Mouse (Mus musculus) heart, adult 11 months (tissue): ENCODE results near the gene Urgcp.

Experiments
- DNase-seq: peaks from one replicate; pipeline ENCODE4 v3.0.0; 2022

The Urgcp gene

GRCm38 (mm10) chr11:5782199-5782944 is 20.2 kb upstream of the Urgcp start:
- DNase-seq = peak; percentile 82

GRCm38 (mm10) chr11:5780035-5780499 is 17.9 kb upstream of the Urgcp start:
- DNase-seq = no peak

GRCm38 (mm10) chr11:5778481-5778880 is 16.3 kb upstream of the Urgcp start:
- DNase-seq = no peak

- no peak for DNase-seq
Observed at GRCm38 (mm10) chr11:5766019-5766418, 3.8 kb upstream of the Urgcp start.

DNA sequence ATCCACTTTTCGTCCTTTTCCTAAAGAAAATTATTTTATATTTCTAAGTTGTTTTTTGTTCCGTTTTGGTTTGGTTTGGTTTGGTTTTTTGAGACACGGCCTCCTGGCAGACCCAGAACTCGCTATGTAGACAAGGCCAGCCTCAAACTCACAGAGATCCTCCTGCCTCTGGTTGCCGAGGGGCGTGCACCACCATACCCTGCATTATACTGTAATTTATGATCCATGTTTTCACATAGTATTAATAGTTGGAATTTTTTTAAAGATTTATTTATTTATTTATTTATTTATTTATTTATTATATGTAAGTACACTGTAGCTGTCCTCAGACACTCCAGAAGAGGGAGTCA is 432 bp upstream of the Urgcp start:
- no peak for DNase-seq

- DNase-seq = no peak
Observed at GRCm38 (mm10) chr11:5753755-5754154, 8.4 kb downstream of the Urgcp start.

DNA sequence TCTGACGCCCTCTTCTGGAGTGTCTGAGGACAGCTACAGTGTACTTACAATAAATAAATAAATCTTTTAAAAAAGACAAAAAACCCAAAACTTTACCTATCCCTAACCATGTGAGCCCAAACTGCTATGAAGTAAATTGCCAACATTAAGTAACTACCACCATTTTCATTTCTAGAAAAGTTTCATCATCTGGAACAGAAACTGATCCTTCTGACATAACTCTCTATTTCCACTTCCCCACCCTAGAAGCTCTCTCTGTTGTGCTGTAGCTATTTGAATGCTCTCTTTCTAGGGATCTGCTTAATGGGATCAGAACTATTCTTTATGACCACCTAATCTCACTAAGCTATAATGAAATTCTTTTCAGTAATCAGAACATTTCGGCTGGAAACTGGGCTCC is 17.2 kb downstream of the Urgcp start:
- no peak for DNase-seq

GRCm38 (mm10) chr11:5742106-5742505 is 20.1 kb downstream of the Urgcp start:
- DNase-seq = no peak

- DNase-seq = peak; percentile 99
Observed at GRCm38 (mm10) chr11:5740965-5741627, 21.1 kb downstream of the Urgcp start.

- DNase-seq = no peak
Observed at GRCm38 (mm10) chr11:5740599-5740964, 21.6 kb downstream of the Urgcp start.

GRCm38 (mm10) chr11:5739846-5740245 is 22.3 kb downstream of the Urgcp start:
- DNase-seq = peak; percentile 89

DNA sequence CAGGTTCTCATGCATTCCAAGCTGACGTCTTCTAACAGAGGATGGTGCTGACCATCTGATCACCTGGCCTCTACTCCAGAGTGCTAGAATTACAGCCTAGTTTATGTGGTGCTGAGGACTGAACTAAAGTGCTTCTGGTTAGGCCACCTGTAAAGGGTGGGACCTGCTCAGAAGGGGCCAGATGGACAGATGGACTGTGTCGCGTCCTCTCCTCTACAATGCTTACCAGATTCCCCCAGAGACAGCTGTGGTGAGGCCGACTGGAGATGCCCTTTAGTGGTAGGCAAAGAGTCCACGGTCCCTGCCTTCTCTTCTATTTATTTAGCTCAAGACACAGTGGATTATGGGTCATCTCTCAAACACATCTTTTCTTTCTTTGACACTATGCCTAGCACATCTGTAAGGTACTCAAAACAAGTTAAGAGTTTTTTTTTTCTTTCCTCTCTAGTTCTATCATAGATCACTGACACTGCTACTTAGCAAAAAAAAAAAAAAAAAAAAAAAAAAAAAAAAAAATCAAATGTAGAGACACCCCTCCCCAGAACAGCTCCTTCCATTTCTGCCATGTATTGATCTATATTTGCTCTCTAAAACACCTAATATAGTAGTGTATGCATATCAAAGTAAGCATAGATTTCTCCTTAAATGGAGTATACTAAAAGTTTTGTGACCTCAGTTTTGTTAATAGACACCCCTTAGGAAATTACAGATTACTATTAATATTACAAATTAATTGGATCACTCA is 23.1 kb downstream of the Urgcp start:
- no peak for DNase-seq

- no peak for DNase-seq
Observed at GRCm38 (mm10) chr11:5737137-5737536, 25.0 kb downstream of the Urgcp start.

GRCm38 (mm10) chr11:5734323-5734722 is 27.9 kb downstream of the Urgcp start:
- DNase-seq = peak; percentile 90

GRCm38 (mm10) chr11:5732401-5732800 is 29.8 kb downstream of the Urgcp start:
- no peak for DNase-seq

GRCm38 (mm10) chr11:5729582-5729981 is 32.6 kb downstream of the Urgcp start:
- peak; percentile 84 for DNase-seq

GRCm38 (mm10) chr11:5718611-5719354 is 43.4 kb downstream of the Urgcp start:
- peak; percentile 58 for DNase-seq

DNA sequence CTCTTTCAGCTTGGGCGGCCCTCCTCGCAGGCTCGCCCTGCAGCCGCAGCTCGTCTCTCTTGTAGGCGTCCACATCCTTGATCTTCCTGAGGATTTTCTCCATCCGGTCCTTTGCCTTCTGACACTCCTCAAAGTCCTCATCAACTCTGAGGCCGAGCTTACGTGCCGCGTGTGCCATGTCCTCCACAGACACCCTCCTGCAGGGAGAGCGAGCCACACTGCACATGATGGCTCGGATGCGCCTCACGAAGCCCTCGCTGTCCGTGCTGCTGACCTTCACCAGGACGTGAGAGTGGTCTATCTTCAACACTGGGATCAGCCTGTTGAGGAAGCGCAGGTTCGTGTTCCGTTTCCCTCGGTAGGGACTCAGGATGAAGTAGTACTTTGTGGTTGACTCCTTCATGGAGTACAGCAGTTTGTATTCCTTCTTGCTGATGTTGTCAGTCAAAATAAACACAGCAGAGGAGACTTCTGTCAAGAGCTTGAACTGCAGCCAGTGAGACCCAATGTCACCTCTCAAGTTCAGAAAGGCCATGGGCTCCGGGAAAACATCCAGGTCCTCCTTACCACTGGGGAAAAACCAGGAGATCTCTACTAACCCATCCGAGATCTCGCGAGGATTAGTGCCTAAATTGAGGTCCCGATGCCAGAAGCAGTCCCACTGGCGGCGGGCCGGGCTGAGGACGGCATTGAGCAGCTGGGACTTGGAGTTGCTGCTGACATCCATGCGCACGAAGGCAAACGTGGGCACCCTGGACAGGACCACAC is 45.1 kb downstream of the Urgcp start:
- peak; percentile 95 for DNase-seq

GRCm38 (mm10) chr11:5716246-5716645 is 45.9 kb downstream of the Urgcp start:
- DNase-seq = peak; percentile 90

DNA sequence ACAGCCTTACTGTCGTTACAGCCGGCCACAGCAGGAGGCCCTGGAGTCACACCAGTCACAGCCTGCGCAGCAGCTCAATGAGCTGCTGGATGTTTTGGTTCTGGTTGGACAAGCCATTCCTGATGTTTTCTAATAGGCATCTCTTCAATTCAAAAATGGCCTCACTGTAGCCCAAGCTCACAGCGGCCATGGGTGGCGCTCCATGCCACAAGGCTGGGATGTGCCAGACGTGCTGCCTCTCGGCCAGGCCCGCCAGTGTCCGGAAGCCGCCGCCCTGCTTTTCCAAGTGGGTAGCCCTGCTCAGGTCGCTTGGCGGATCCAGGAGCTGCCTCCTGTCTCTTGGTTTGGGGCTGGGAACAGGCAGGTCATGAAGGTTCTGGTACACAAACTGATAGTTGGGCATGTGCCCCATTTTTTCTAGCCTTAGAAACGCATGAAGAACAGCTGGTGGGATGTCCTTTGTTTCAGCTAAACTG is 46.5 kb downstream of the Urgcp start, which contains the start of gene Mrps24:
TSS of gene Mrps24 (minus strand) at position 51 of the 476 bp plus-strand sequence.
- DNase-seq = peak; percentile 88

DNA sequence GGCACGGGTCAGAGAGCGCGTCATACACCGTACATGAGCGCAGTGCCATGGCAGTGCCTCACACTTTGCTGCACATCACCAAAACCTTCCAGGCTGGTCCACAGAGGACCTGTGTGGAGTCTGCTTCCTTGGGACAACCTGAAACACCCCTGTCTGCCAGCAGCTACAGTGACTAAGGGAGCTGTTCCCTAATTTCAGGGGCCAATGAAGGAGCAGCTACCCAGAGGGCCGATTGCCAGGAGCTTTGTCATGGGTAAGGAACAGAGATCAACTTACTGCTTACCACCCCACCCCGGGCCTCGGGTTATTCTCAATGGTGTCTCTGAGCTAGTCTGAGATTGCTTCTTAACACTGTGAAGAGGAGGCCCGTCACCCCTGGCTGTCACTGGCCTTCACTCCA is 47.0 kb downstream of the Urgcp start:
- peak; percentile 86 for DNase-seq
